Mouse (Mus musculus) lung, adult 2 months (tissue): ENCODE data around the gene Coa4. TPM values are rescaled to one million over a fixed set of nuclear protein-coding genes. Genes with fewer than 3 reads are reported as not detected.

Source experiments
- DNase-seq: peaks from one replicate; pipeline ENCODE4 v3.0.0; 2022
- H3K4me1 ChIP-seq: fragments of 200-500 bp; 2 replicates; pipeline ENCODE4 v1.6.1; 2011; ENCODE audit warnings: low read length; ENCODE audit not compliant: control insufficient read depth, insufficient read depth
- H3K4me3 ChIP-seq: fragments of 200-500 bp; replicated peaks from 2 replicates; pipeline ENCODE3; 2011; ENCODE audit warnings: low read depth, mild to moderate bottlenecking, control low read depth, low read length; ENCODE audit errors: extremely low read depth
- CTCF ChIP-seq: fragments of 200-500 bp; IDR thresholded peaks from 2 replicates; pipeline ENCODE4 v1.5.1; 2011; ENCODE audit warnings: mild to moderate bottlenecking, low read length, control low read depth; ENCODE audit not compliant: insufficient read depth
- POLR2A ChIP-seq: fragments of 200-500 bp; IDR thresholded peaks from 2 replicates; pipeline ENCODE4 v1.6.1; 2011; ENCODE audit warnings: low read depth, mild to moderate bottlenecking, control low read depth, low read length, borderline replicate concordance; ENCODE audit errors: extremely low read depth
- WGBS: fragments of 180-500 bp; shearing (Covaris S2); methylation state at CpG from one replicate; pipeline ENCODE4 v1.1.7; 2018; 5-methylcytosine and 5-hydroxymethylcytosine counted together
- polyA plus RNA-seq: library from polyadenylated mRNA; depleted of rRNA; stranded (reverse); fragments of >200 nt; gene quantifications from 2 replicates; pipeline ENCODE4 v1.2.3, GENCODE M21; 2012; rRNA removed

The Coa4 gene
- polyA plus RNA-seq, 1 experiment: 9.0 TPM

- H3K4me3 ChIP-seq: peak overlapping the region; percentile 99
- TF ChIP-seq CTCF: no peak
- TF ChIP-seq POLR2A: no peak
- H3K4me1 ChIP-seq: peaks cover 3% of the 10 kb centered on the region; the same call in 1 of the 2 replicates
- WGBS: 32% methylated on average over 7 of the region's 7 CpGs
- DNase-seq: no peak
These were observed 45.4 kb downstream of the Coa4 start for GRCm38 (mm10) chr7:100582235-100582634.

GRCm38 (mm10) chr7:100582727-100583236, 45.9 kb downstream of the Coa4 start:
- DNase-seq: peak; percentile 89
- Histone ChIP-seq H3K4me1 (peaks cover 3% of the 10 kb centered on the region; the same call in 1 of the 2 replicates), H3K4me3 (peak overlapping the region; percentile 99)
- TF ChIP-seq CTCF (no peak), POLR2A (peak; percentile 52; the same call in 1 of the 2 replicates)
- WGBS: under 1% methylated on average over 31 of the region's 31 CpGs

DNA sequence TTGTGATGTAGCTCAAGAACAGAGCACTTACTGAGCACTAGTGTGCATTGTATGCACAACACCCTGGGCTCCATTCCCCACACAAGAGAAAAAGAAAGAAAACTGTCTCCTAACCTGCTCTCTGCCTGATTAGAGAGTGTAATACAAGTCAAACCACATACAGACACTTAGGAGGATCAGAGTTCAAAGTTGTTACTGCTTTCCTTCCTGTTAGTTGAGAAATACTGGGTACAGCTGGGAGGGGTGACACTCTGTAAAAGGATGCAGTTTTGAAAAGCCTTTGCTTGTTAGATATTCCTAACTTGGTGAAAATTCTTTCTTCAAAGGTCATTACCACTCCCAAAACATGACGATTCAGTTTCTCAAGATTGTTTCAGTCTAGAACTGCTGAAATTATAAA, 52.9 kb downstream of the Coa4 start:
- H3K4me3 ChIP-seq: no peak overlapping the region
- whole genome bisulfite sequencing: 30% methylated on average over 1 of the region's 1 CpGs
- DNase-seq: no peak
- TF ChIP-seq CTCF (no peak), POLR2A (no peak)
- H3K4me1 ChIP-seq: no peaks in the 10 kb centered on the region; the same call in 1 of the 2 replicates

Other genes starting within 250 kb of the Coa4 start
- gene C2cd3, start 164.8 kb upstream of the Coa4 start, polyA plus RNA-seq: 14.7 and 16.6 TPM in 2 replicates
- 77.0 and 93.3 TPM in 2 replicates for gene Ppme1, start 164.8 kb upstream of the Coa4 start, polyA plus RNA-seq
- gene Ucp3, start 64.1 kb upstream of the Coa4 start, polyA plus RNA-seq: 5.0 and 7.8 TPM in 2 replicates
- gene Ucp2, start 43.7 kb upstream of the Coa4 start, polyA plus RNA-seq: 467 and 695 TPM in 2 replicates
- gene Dnajb13, start 22.1 kb upstream of the Coa4 start, polyA plus RNA-seq: 8.3 and 15.2 TPM in 2 replicates
- 30.3 and 42.9 TPM in 2 replicates for gene Rab6a, start 70.3 kb downstream of the Coa4 start, polyA plus RNA-seq
- gene Mrpl48, start 71.2 kb downstream of the Coa4 start, polyA plus RNA-seq: 5.9 and 10.4 TPM in 2 replicates
- 181 and 197 TPM in 2 replicates for gene Plekhb1, start 125.3 kb downstream of the Coa4 start, polyA plus RNA-seq
- 84.8 and 96.6 TPM in 2 replicates for gene Fam168a, start 169.6 kb downstream of the Coa4 start, polyA plus RNA-seq